Mouse (Mus musculus) heart, embryonic 11.5 days (tissue): ENCODE results near the gene Mogat1. TPM values are rescaled to one million over a fixed set of nuclear protein-coding genes. Genes with fewer than 3 reads are reported as not detected.
A peak's percentile ranks its signal among the peaks of the same experiment; 100 is the strongest.

Experiments used
- ATAC-seq: fragments of 200-750 bp; cut with Nextera tagmentation; replicated peaks from 2 replicates; pipeline ENCODE4 v1.8.0; 2017; ENCODE audit warnings: moderate library complexity; ENCODE audit not compliant: insufficient number of reproducible peaks, low FRiP score, low TSS enrichment
- H3K27ac ChIP-seq: fragments of 300-500 bp; sonication (generic); 2 replicates; pipeline ENCODE4 v1.5.1; 2014; ENCODE audit warnings: mild to moderate bottlenecking, low read depth, low read length
- H3K27me3 ChIP-seq: fragments of 300-500 bp; sonication (generic); 2 replicates; pipeline ENCODE4 v1.6.1; 2014; ENCODE audit warnings: mild to moderate bottlenecking, low read length, mixed read lengths; ENCODE audit not compliant: control insufficient read depth, insufficient read depth
- H3K36me3 ChIP-seq: fragments of 300-500 bp; sonication (generic); 2 replicates; pipeline ENCODE4 v1.6.1; 2014; ENCODE audit warnings: mild to moderate bottlenecking, low read length, moderate library complexity, mixed read lengths; ENCODE audit not compliant: control insufficient read depth, insufficient read depth
- H3K4me1 ChIP-seq: fragments of 300-500 bp; sonication (generic); 2 replicates; pipeline ENCODE4 v1.6.1; 2014; ENCODE audit warnings: low read length; ENCODE audit not compliant: control insufficient read depth, insufficient read depth
- H3K4me2 ChIP-seq: fragments of 300-500 bp; sonication (generic); 2 replicates; pipeline ENCODE4 v1.6.1; 2014; ENCODE audit warnings: mild to moderate bottlenecking, moderate library complexity
- H3K4me3 ChIP-seq: fragments of 300-500 bp; sonication (generic); 2 replicates; pipeline ENCODE4 v1.5.1; 2014; ENCODE audit warnings: low read depth, low read length
- H3K9ac ChIP-seq: fragments of 300-500 bp; sonication (generic); 2 replicates; pipeline ENCODE4 v1.6.1; 2014; ENCODE audit warnings: mild to moderate bottlenecking, low read depth, low read length, moderate library complexity
- H3K9me3 ChIP-seq: fragments of 300-500 bp; sonication (generic); replicated peaks from 2 replicates; pipeline ENCODE4 v1.6.1; 2016; ENCODE audit warnings: low read length; ENCODE audit not compliant: control insufficient read depth
- WGBS: fragments of 180-500 bp; shearing (Covaris S2); extraction: QIAGEN DNeasy Blood & Tissue Kit; methylation state at CpG from one replicate; pipeline ENCODE4 v1.1.7; 2014; ENCODE audit not compliant: insufficient replicate concordance; 5-methylcytosine and 5-hydroxymethylcytosine counted together
- polyA plus RNA-seq: library from polyadenylated mRNA; unstranded; fragments of >200 nt; fragmentation: Nextera tagmentation; extraction: Ambion mirVana; gene quantifications from 2 replicates; pipeline ENCODE4 v1.2.1, GENCODE M21; 2014

Gene Mogat1
- polyA plus RNA-seq, 1 experiment from 2014 or later = not detected

DNA sequence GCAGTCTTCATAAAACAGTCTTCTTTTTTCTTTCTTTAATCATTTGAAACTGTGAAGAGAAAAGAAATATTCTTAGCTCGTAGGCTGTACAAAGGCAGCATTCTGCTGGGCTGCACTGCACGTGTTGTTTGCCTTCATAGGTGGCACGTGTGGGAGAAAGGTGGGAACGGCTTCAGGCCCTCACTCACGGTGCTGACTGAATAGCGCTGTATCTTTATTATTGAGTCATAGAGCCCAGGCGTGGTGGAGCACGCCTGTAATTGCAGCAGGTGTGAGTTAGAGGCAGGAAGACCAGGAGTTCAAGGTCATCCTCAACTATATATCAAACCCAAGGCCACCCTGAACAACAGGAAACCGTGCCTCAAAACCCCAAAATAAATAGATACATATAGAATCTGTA, 35.5 kb downstream of the Mogat1 start:
- no peaks in the 10 kb centered on the region for H3K27me3 ChIP-seq
- 0 out of 2 replicates have a peak, but pooled peaks cover 2% of the 10 kb centered on the region for H3K4me1 ChIP-seq
- 77% methylated on average over 9 of the region's 9 CpGs for WGBS
- no peak overlapping the region for H3K4me2 ChIP-seq
- ATAC-seq = no peak
- H3K4me3 ChIP-seq = no peak overlapping the region
- H3K9me3 ChIP-seq = no peaks in the 10 kb centered on the region
- H3K9ac ChIP-seq = no peak overlapping the region
- no peaks in the 10 kb centered on the region for H3K36me3 ChIP-seq
- H3K27ac ChIP-seq = no peak overlapping the region

DNA sequence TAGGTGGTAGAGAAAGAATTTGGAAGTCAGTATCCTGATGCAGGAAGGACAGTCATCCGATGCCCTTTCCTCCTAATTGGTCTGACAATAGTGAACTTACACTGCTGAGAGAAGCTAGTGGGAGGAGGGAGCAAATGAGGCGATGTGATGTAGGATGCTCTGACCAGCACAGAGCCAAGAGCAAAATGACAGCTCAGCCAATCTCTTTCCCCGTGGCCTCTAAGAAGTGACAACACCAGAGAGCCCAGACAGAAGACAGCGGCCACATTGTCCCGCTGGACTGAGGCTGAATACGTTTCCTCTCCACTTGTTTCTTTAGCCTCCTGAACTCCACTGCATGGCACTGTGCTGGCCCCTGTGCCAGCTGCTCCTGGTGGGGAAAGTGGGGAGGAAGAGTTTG, 38.2 kb downstream of the Mogat1 start:
- 43% methylated on average over 6 of the region's 6 CpGs for WGBS
- H3K9me3 ChIP-seq = no peaks in the 10 kb centered on the region
- H3K27me3 ChIP-seq = no peaks in the 10 kb centered on the region

GRCm38 (mm10) chr1:78554012-78554666, 43.3 kb downstream of the Mogat1 start:
- Histone ChIP-seq H3K4me1 (0 out of 2 replicates have a peak, but pooled peaks cover 1% of the 10 kb centered on the region), H3K4me2 (no peak overlapping the region), H3K9me3 (peaks cover 3% of the 10 kb centered on the region; the same call in 1 of the 2 replicates), H3K36me3 (no peaks in the 10 kb centered on the region), H3K27me3 (no peaks in the 10 kb centered on the region), H3K4me3 (no peak overlapping the region), H3K9ac (no peak overlapping the region), H3K27ac (no peak overlapping the region)
- no peak for ATAC-seq
- WGBS = 62% methylated on average over 8 of the region's 8 CpGs

More for the DNA sequence above, 38.2 kb downstream of the Mogat1 start:
- no peak overlapping the region for H3K4me3 ChIP-seq
- H3K27ac ChIP-seq = no peak overlapping the region
- 0 out of 2 replicates have a peak, but pooled peaks cover 2% of the 10 kb centered on the region for H3K4me1 ChIP-seq
- H3K4me2 ChIP-seq = no peak overlapping the region
- H3K9ac ChIP-seq = no peak overlapping the region
- ATAC-seq = no peak
- no peaks in the 10 kb centered on the region for H3K36me3 ChIP-seq

DNA sequence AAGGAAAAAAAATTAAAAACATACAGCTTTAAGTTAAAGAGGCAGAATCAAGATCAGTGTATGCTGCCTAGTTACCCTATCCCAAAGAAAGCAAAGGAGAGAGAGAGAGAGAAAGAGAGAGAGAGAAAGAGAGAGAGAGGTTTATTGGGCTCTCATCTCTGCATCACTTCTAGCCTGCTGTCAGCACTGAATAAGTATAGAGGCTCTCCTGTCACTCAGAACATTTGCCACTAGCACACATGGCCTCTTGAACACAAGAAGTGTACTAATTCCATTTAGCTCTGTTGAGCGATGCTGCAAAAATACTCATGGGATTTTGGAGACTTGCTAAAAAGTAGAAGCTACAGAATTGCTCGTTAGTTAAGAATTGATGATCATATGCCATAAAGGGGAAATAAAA, 56.2 kb downstream of the Mogat1 start:
- H3K9ac ChIP-seq = no peak overlapping the region
- no peak; the same call in 1 of the 2 replicates for ATAC-seq
- 0 out of 2 replicates have a peak overlapping the region, but pooled peaks have one; percentile 16 for H3K4me2 ChIP-seq
- WGBS = 40% methylated on average over 2 of the region's 2 CpGs
- no peaks in the 10 kb centered on the region for H3K27me3 ChIP-seq
- no peak overlapping the region for H3K4me3 ChIP-seq
- H3K4me1 ChIP-seq = peaks cover 9% of the 10 kb centered on the region
- no peaks in the 10 kb centered on the region for H3K36me3 ChIP-seq
- H3K27ac ChIP-seq = 0 out of 2 replicates have a peak overlapping the region, but pooled peaks have one; percentile 51
- H3K9me3 ChIP-seq = peaks cover 5% of the 10 kb centered on the region; the same call in 1 of the 2 replicates

GRCm38 (mm10) chr1:78567421-78567820, 56.6 kb downstream of the Mogat1 start:
- Histone ChIP-seq H3K4me1 (peaks cover 9% of the 10 kb centered on the region), H3K27me3 (no peaks in the 10 kb centered on the region), H3K9ac (no peak overlapping the region), H3K4me2 (0 out of 2 replicates have a peak overlapping the region, but pooled peaks have one; percentile 16), H3K9me3 (peaks cover 5% of the 10 kb centered on the region; the same call in 1 of the 2 replicates), H3K27ac (peak overlapping the region; percentile 51), H3K36me3 (no peaks in the 10 kb centered on the region), H3K4me3 (no peak overlapping the region)
- no peak for ATAC-seq
- 17% methylated on average over 6 of the region's 6 CpGs for WGBS

GRCm38 (mm10) chr1:78567834-78568507, 57.2 kb downstream of the Mogat1 start:
- Histone ChIP-seq H3K9ac (no peak overlapping the region), H3K4me1 (peaks cover 9% of the 10 kb centered on the region), H3K27ac (peak overlapping the region; percentile 51), H3K4me2 (no peak overlapping the region), H3K36me3 (no peaks in the 10 kb centered on the region), H3K27me3 (no peaks in the 10 kb centered on the region), H3K9me3 (peaks cover 5% of the 10 kb centered on the region; the same call in 1 of the 2 replicates), H3K4me3 (no peak overlapping the region)
- ATAC-seq = no peak
- 25% methylated on average over 8 of the region's 8 CpGs for WGBS

- Histone ChIP-seq H3K4me3 (no peak overlapping the region), H3K27ac (no peak overlapping the region), H3K9ac (no peak overlapping the region), H3K4me2 (no peak overlapping the region), H3K4me1 (peaks cover 9% of the 10 kb centered on the region), H3K9me3 (peaks cover 5% of the 10 kb centered on the region; the same call in 1 of the 2 replicates), H3K36me3 (no peaks in the 10 kb centered on the region), H3K27me3 (no peaks in the 10 kb centered on the region)
- no peak for ATAC-seq
- 52% methylated on average over 5 of the region's 5 CpGs for WGBS
Measured at GRCm38 (mm10) chr1:78569617-78570016, 58.8 kb downstream of the Mogat1 start.

- no peak overlapping the region for H3K4me2 ChIP-seq
- no peaks in the 10 kb centered on the region for H3K9me3 ChIP-seq
- no peak overlapping the region for H3K9ac ChIP-seq
- H3K36me3 ChIP-seq = no peaks in the 10 kb centered on the region
- no peak overlapping the region for H3K27ac ChIP-seq
- WGBS = 74% methylated on average over 2 of the region's 2 CpGs
- ATAC-seq = no peak
- H3K4me3 ChIP-seq = no peak overlapping the region
- H3K4me1 ChIP-seq = no peaks in the 10 kb centered on the region
- H3K27me3 ChIP-seq = no peaks in the 10 kb centered on the region
Measured at GRCm38 (mm10) chr1:78585080-78585479, 74.3 kb downstream of the Mogat1 start.
